Comparison of ENCODE assay signal across 26 mouse cellular contexts in genomic region chr10:118092745-118093144, GRCm38 (mm10).
"Had no signal": no experiment of that assay in that cellular context is flagged by ENCODE, and none has a peak within 500 bp of the region (broad histone marks: within the 10 kb centered on the region; RNA-seq: fewer than 3 reads in every experiment).

No protein-coding gene starts in this region.

- H3K27me3 ChIP-seq: heart, embryonic 13.5 days; heart, embryonic 15.5 days; hindbrain, embryonic 13.5 days; hindbrain, embryonic 15.5 days; limb, embryonic 13.5 days; liver, embryonic 13.5 days; liver, embryonic 15.5 days had no signal

- H3K27ac ChIP-seq: heart, adult 2 months; heart, embryonic 10.5 days; heart, embryonic 13.5 days; heart, embryonic 15.5 days; hindbrain, embryonic 13.5 days; hindbrain, embryonic 15.5 days; hindbrain, postnatal 0 days; layer of hippocampus, adult 2 months; left cerebral cortex, adult 2 months; limb, embryonic 13.5 days; liver, embryonic 13.5 days; liver, embryonic 15.5 days had no signal

- DNase-seq: gastrocnemius, adult 2 months; gastrocnemius, postnatal 10 days; gastrocnemius, postnatal 25 days; heart, adult 2 months; heart, postnatal 14 days; heart, postnatal 36 days; kidney, adult 11 months; kidney, adult 2 months; kidney, adult 9 months; kidney, postnatal 10 days; kidney, postnatal 25 days; kidney, postnatal 4 days; liver; liver, embryonic 13.5 days had no signal

- H3K9ac ChIP-seq: heart, embryonic 13.5 days; heart, embryonic 15.5 days; hindbrain, embryonic 13.5 days; hindbrain, embryonic 15.5 days; limb, embryonic 13.5 days; liver, embryonic 13.5 days; liver, embryonic 15.5 days had no signal

- H3K36me3 ChIP-seq: heart, embryonic 10.5 days; heart, embryonic 13.5 days; heart, embryonic 15.5 days; hindbrain, embryonic 13.5 days; hindbrain, embryonic 15.5 days; limb, embryonic 13.5 days; liver, embryonic 13.5 days; liver, embryonic 15.5 days had no signal

- H3K4me2 ChIP-seq: heart, embryonic 13.5 days; heart, embryonic 15.5 days; hindbrain, embryonic 13.5 days; hindbrain, embryonic 15.5 days; limb, embryonic 13.5 days; liver, embryonic 11.5 days; liver, embryonic 13.5 days; liver, embryonic 15.5 days had no signal

- H3K4me3 ChIP-seq: gastrocnemius, adult 2 months; heart, adult 2 months; heart, embryonic 10.5 days; heart, embryonic 13.5 days; heart, embryonic 15.5 days; hindbrain, embryonic 13.5 days; hindbrain, embryonic 15.5 days; layer of hippocampus, adult 2 months; left cerebral cortex, adult 2 months; limb, embryonic 13.5 days; liver, embryonic 13.5 days; liver, embryonic 15.5 days had no signal

- ATAC-seq: hindbrain, postnatal 0 days; intestine, embryonic 16.5 days had no signal

- H3K4me1 ChIP-seq: liver, embryonic 13.5 days; liver, embryonic 15.5 days had no signal

- H3K9me3 ChIP-seq: heart, embryonic 13.5 days; heart, embryonic 15.5 days; hindbrain, embryonic 13.5 days; hindbrain, embryonic 15.5 days; limb, embryonic 13.5 days; liver, embryonic 13.5 days; liver, embryonic 15.5 days had no signal
